9 mouse cellular contexts compared by ENCODE assay signal in genomic region chr14:119013549-119013948, GRCm38 (mm10).
A peak's percentile ranks its signal among the peaks of the same experiment; 100 is the strongest.
DNase-seq lines count a peak whose midpoint lies in the region; ATAC-seq and TF ChIP-seq lines count a peak whose summit lies in the region.
"Had no signal": no experiment of that assay in that cellular context is flagged by ENCODE, and none has a peak within 500 bp of the region (broad histone marks: within the 10 kb centered on the region; RNA-seq: fewer than 3 reads in every experiment).

No protein-coding gene starts in this region.

- 74% methylated on average over 12 of the region's 12 CpGs for WGBS in forebrain, embryonic 12.5 days
- WGBS in forebrain, embryonic 11.5 days = 79% methylated on average over 12 of the region's 12 CpGs
- 74% methylated on average over 12 of the region's 12 CpGs for whole genome bisulfite sequencing in forebrain, postnatal 0 days
- 49% methylated on average over 12 of the region's 12 CpGs for WGBS in midbrain, embryonic 16.5 days

- no peaks in the 10 kb centered on the region for H3K4me1 ChIP-seq in forebrain, embryonic 12.5 days
- no peaks in the 10 kb centered on the region for H3K4me1 ChIP-seq in forebrain, embryonic 11.5 days (replicated peaks; ENCODE audit: control insufficient read depth, insufficient read depth, low read length)
- no peaks in the 10 kb centered on the region for H3K4me1 ChIP-seq in forebrain, postnatal 0 days (ENCODE audit: insufficient read depth)
- H3K4me1 ChIP-seq in midbrain, embryonic 16.5 days (ENCODE audit: control insufficient read depth, insufficient read depth, low read length) = 0 out of 2 replicates have a peak, but pooled peaks cover 4% of the 10 kb centered on the region

- no peak overlapping the region for H3K9ac ChIP-seq in forebrain, embryonic 12.5 days
- H3K9ac ChIP-seq in forebrain, embryonic 11.5 days (ENCODE audit: low read length) = no peak overlapping the region
- H3K9ac ChIP-seq in forebrain, postnatal 0 days = no peak overlapping the region
- H3K9ac ChIP-seq in midbrain, embryonic 16.5 days (ENCODE audit: low read depth, low read length) = no peak overlapping the region
- H3K9ac ChIP-seq: limb, embryonic 12.5 days had no signal

- peak; percentile 30; the same call in 1 of the 2 replicates for ATAC-seq in forebrain, embryonic 12.5 days (ENCODE audit: low FRiP score)
- ATAC-seq in forebrain, embryonic 11.5 days (replicated peaks; ENCODE audit: low FRiP score) = no peak
- ATAC-seq in forebrain, postnatal 0 days = peak; percentile 34; the same call in 1 of the 2 replicates
- peak; percentile 62; the same call in 1 of the 2 replicates for ATAC-seq in midbrain, embryonic 16.5 days
- ATAC-seq in erythroblast, adult 5-6 weeks (replicated peaks; ENCODE audit: low FRiP score, poor library complexity, severe bottlenecking) = no peak

- H3K36me3 ChIP-seq in forebrain, embryonic 12.5 days (replicated peaks) = peaks cover 20% of the 10 kb centered on the region; the same call in 1 of the 2 replicates
- H3K36me3 ChIP-seq in forebrain, embryonic 11.5 days (ENCODE audit: control insufficient read depth, insufficient read depth, low read length) = peaks cover 4% of the 10 kb centered on the region; the same call in 1 of the 2 replicates
- H3K36me3 ChIP-seq in forebrain, postnatal 0 days (ENCODE audit: insufficient read depth) = peaks cover 6% of the 10 kb centered on the region; the same call in 1 of the 2 replicates
- H3K36me3 ChIP-seq in midbrain, embryonic 16.5 days (ENCODE audit: control insufficient read depth, insufficient read depth, low read length) = 0 out of 2 replicates have a peak, but pooled peaks cover 7% of the 10 kb centered on the region

- no peak for DNase-seq in forebrain, embryonic 11.5 days (ENCODE audit: low spot score)
- peak; percentile 22 to 34 for DNase-seq in left cerebral cortex, adult 18-20 months (ENCODE audit: low spot score in 2 of 2)
- DNase-seq in left cerebral cortex, adult 8-10 months (ENCODE audit: low spot score in 2 of 2) = no peak
- no peak for DNase-seq in forebrain, postnatal 0 days
- DNase-seq in kidney, postnatal 10 days = no peak

- no peak overlapping the region for H3K4me3 ChIP-seq in forebrain, embryonic 12.5 days (replicated peaks)
- no peak overlapping the region for H3K4me3 ChIP-seq in forebrain, embryonic 11.5 days (ENCODE audit: low read depth, low read length)
- H3K4me3 ChIP-seq in forebrain, postnatal 0 days (ENCODE audit: low read depth, low read length) = no peak overlapping the region
- no peak overlapping the region for H3K4me3 ChIP-seq in midbrain, embryonic 16.5 days (ENCODE audit: low read depth, low read length)
- H3K4me3 ChIP-seq: limb, embryonic 12.5 days had no signal

- no peaks in the 10 kb centered on the region for H3K9me3 ChIP-seq in forebrain, embryonic 12.5 days
- no peaks in the 10 kb centered on the region for H3K9me3 ChIP-seq in forebrain, embryonic 11.5 days (ENCODE audit: control insufficient read depth, low read length)
- H3K9me3 ChIP-seq in forebrain, postnatal 0 days (ENCODE audit: low read length) = no peaks in the 10 kb centered on the region
- H3K9me3 ChIP-seq in midbrain, embryonic 16.5 days (replicated peaks; ENCODE audit: control insufficient read depth, low read length, poor library complexity, severe bottlenecking) = no peaks in the 10 kb centered on the region
- H3K9me3 ChIP-seq: limb, embryonic 12.5 days had no signal

- 0 out of 2 replicates have a peak overlapping the region, but pooled peaks have one; percentile 27 for H3K27ac ChIP-seq in forebrain, embryonic 12.5 days
- H3K27ac ChIP-seq in forebrain, embryonic 11.5 days (ENCODE audit: low read depth, low read length) = no peak overlapping the region
- no peak overlapping the region for H3K27ac ChIP-seq in forebrain, postnatal 0 days (ENCODE audit: low read depth, low read length)
- H3K27ac ChIP-seq in midbrain, embryonic 16.5 days (ENCODE audit: low read length) = peak overlapping the region; percentile 31; the same call in 1 of the 2 replicates
- H3K27ac ChIP-seq: limb, embryonic 12.5 days had no signal

- no peak overlapping the region for H3K4me2 ChIP-seq in forebrain, embryonic 12.5 days
- H3K4me2 ChIP-seq in forebrain, embryonic 11.5 days (ENCODE audit: low read depth, low read length, severe bottlenecking) = no peak overlapping the region
- H3K4me2 ChIP-seq in forebrain, postnatal 0 days (ENCODE audit: low read depth) = peak overlapping the region; percentile 36; the same call in 1 of the 2 replicates
- peak overlapping the region; percentile 45 for H3K4me2 ChIP-seq in midbrain, embryonic 16.5 days (ENCODE audit: low read length)

- no peak for TF ChIP-seq CTCF in forebrain, postnatal 0 days (IDR thresholded peaks at IDR 0.05; ENCODE audit: low read depth)

- H3K27me3 ChIP-seq in forebrain, embryonic 12.5 days = no peaks in the 10 kb centered on the region
- no peaks in the 10 kb centered on the region for H3K27me3 ChIP-seq in forebrain, embryonic 11.5 days (ENCODE audit: control insufficient read depth, insufficient read depth, low read length)
- H3K27me3 ChIP-seq in forebrain, postnatal 0 days (ENCODE audit: insufficient read depth, low read length) = no peaks in the 10 kb centered on the region
- H3K27me3 ChIP-seq in midbrain, embryonic 16.5 days (ENCODE audit: control insufficient read depth, insufficient read depth, low read depth, low read length) = no peaks in the 10 kb centered on the region
- H3K27me3 ChIP-seq: limb, embryonic 12.5 days had no signal

Comparison
In these comparisons a context has a peak if more than half of its experiments do, and no peak if none do; other contexts are left out.
1. ATAC-seq: peak in forebrain, embryonic 12.5 days (single experiment), forebrain, postnatal 0 days (single experiment) and midbrain, embryonic 16.5 days (single experiment); none in forebrain, embryonic 11.5 days (single experiment) and erythroblast, adult 5-6 weeks (single experiment).
2. H3K27ac ChIP-seq: peak in forebrain, embryonic 12.5 days (single experiment) and midbrain, embryonic 16.5 days (single experiment); none in forebrain, embryonic 11.5 days (single experiment) and forebrain, postnatal 0 days (single experiment).
3. H3K4me2 ChIP-seq: peak in forebrain, postnatal 0 days (single experiment) and midbrain, embryonic 16.5 days (single experiment); none in forebrain, embryonic 12.5 days (single experiment) and forebrain, embryonic 11.5 days (single experiment).
4. DNase-seq: peak in left cerebral cortex, adult 18-20 months (2 of 2); none in forebrain, embryonic 11.5 days (single experiment), left cerebral cortex, adult 8-10 months (0 of 2), forebrain, postnatal 0 days (single experiment) and kidney, postnatal 10 days (single experiment).